Mouse (Mus musculus): ENCODE measurements around the gene Capn9.

- no peak for TF ChIP-seq CTCF (IDR thresholded peaks at IDR 0.05; ENCODE audit: extremely low read depth, insufficient read depth, insufficient read length, insufficient replicate concordance)
- TF ChIP-seq POLR2A (IDR thresholded peaks at IDR 0.05; ENCODE audit: low read depth, low read length) = no peak
These were observed 40.5 kb upstream of the Capn9 start for GRCm38 (mm10) chr8:124535451-124535850.

Measured in spleen, adult 2 months (tissue).